Mouse (Mus musculus): ENCODE results near the gene Apbb1.

Gene Apbb1

GRCm38 (mm10) chr7:105519771-105520170 lies 61.7 kb downstream of the Apbb1 start:
- DNase-seq (ENCODE audit: low spot score): no peak

GRCm38 (mm10) chr7:105519336-105519735 lies 62.1 kb downstream of the Apbb1 start:
- no peak for DNase-seq (ENCODE audit: low spot score)

GRCm38 (mm10) chr7:105516669-105517360 lies 64.6 kb downstream of the Apbb1 start:
- DNase-seq (ENCODE audit: low spot score): no peak

- peak; percentile 52 for DNase-seq (ENCODE audit: low spot score)
These were observed 66.3 kb downstream of the Apbb1 start for GRCm38 (mm10) chr7:105515178-105515577.

- DNase-seq (ENCODE audit: low spot score): no peak
These were observed 66.9 kb downstream of the Apbb1 start for GRCm38 (mm10) chr7:105514561-105514960.

- DNase-seq (ENCODE audit: low spot score): no peak
These were observed 67.6 kb downstream of the Apbb1 start for GRCm38 (mm10) chr7:105513845-105514291.

GRCm38 (mm10) chr7:105510143-105510542 lies 71.3 kb downstream of the Apbb1 start:
- no peak for DNase-seq (ENCODE audit: low spot score)

Data from ovary, postnatal 14 days (tissue).